Mouse (Mus musculus): ENCODE data around the gene Tcf12.

DNA sequence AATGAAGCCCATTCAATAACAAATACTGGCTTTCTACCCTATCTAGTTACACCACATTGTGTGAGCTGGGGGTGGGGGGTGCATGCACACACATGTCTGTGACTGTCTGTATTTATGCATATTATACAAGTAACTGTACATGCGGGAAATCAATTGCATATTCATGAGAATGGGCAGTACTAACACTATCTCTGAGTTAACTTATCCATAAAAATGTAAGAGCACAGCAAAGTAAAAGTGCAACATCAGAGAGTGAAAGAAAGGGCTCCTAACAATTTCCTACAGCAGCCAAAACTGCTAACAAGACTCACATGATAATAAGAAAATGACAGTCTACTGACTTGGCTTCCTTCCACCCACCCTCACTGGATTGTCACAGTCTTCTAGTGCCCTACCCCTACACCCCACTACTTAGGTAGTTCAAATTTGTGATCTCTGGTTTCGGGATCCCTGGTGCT lies 74.6 kb downstream of the Tcf12 start:
- TF ChIP-seq POLR2A (IDR thresholded peaks at IDR 0.05; ENCODE audit: low read depth, low read length) (no peak), CTCF (IDR thresholded peaks at IDR 0.05; ENCODE audit: borderline replicate concordance, insufficient read depth, low read length) (no peak)
